Mouse (Mus musculus): Measurements from ENCODE around the gene Acap3.

DNA sequence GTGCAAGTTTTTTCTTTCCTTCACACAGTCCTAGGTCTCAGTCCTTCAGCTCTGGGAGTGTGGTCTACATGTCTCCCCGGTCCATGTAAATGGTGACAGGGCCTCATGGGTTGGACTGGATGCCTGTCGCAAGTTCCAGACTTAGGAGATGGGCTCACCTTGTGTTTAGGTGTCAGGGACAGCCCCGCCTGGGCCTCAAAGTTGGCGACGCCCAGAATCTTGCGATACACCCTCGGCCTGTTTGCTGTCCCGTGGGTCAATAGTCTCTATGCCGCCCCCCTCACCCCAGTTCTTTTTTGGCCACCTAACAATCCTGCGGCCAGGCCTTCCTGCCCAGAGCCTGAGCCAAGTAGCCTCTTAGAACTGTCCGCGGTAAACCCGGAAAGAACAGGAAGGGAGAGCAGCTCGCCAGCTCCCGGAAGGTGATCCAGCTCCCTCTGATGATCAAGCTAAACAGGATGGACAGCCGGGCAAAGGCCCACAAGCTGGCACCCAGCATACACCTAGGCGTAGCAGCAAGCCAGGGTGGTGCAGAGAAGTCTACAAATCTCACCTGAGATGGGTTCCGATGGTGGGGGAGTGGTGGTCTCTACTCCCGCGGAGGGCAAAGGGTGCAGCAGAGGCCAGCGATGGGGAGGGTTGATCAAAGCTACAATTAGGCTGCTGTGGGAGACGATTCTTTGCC is 22.9 kb upstream of the Acap3 start:
- TF ChIP-seq CTCF (IDR thresholded peaks at IDR 0.05; ENCODE audit: borderline replicate concordance, extremely low read depth, insufficient read depth, insufficient read length), result no peak
- TF ChIP-seq POLR2A (IDR thresholded peaks at IDR 0.05; ENCODE audit: borderline replicate concordance, extremely low read depth, insufficient read depth, insufficient read length, poor library complexity, severe bottlenecking), result no peak
